Mouse (Mus musculus): ENCODE data around the gene Hist1h3d. TPM values are rescaled to one million over a fixed set of nuclear protein-coding genes. Genes with fewer than 3 reads are reported as not detected.
"Not testable (repeated sequence)": the region's sequence is repeated elsewhere in the genome, so short reads cannot be mapped to it uniquely, and the experiment has no call there.

Hist1h3d gene
- polyA plus RNA-seq, 1 experiment from 2014 or later: 7.2 TPM

DNA sequence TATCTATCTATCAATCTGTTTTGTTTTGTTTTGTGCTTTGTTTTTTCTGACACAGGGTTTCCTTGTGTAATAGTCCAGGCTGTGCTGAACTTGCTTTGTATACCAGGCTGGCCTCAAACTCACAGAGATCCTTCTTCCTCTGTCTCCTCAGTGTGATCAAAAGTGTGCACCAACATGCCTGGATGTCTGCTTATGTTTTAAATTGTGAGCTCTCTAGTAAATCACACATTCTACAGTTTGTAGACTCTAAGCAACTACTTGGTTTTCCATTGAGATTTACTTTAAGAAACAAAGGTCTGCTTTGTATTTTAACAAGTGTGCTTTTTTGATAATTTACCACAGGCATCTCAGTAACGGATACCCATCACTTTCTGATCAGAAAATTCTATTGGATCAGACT, 2.3 kb downstream of the Hist1h3d start:
- ATAC-seq (ENCODE audit: low FRiP score): no peak

GRCm38 (mm10) chr13:23581408-23582218, 6.0 kb downstream of the Hist1h3d start, which contains the start of gene Hist1h4d:
Gene Hist1h4d (plus strand): TSS chr13:23581598.
- H3K4me3 ChIP-seq (ENCODE audit: low read depth, low read length): peak within 1 kb of the TSS; percentile 44
- peak; percentile 90 for ATAC-seq (ENCODE audit: low FRiP score)
- peak within 1 kb of the TSS; percentile 63 for H3K9ac ChIP-seq (ENCODE audit: low read depth, low read length)
- H3K9me3 ChIP-seq (ENCODE audit: control insufficient read depth, low read length): no peaks in the 10 kb centered on the region
- DNase-seq (ENCODE audit: low spot score): peak; percentile 99
- under 1% methylated on average over 43 of the region's 43 CpGs for WGBS
- H3K4me1 ChIP-seq (replicated peaks; ENCODE audit: control insufficient read depth, insufficient read depth, low read length): peaks cover 3% of the 10 kb centered on the region; the same call in 1 of the 2 replicates
- H3K4me2 ChIP-seq (replicated peaks; ENCODE audit: low read depth, low read length): peak within 1 kb of the TSS; percentile 83
- no peaks in the 10 kb centered on the region for H3K36me3 ChIP-seq (ENCODE audit: control insufficient read depth, insufficient read depth, low read length)
- H3K27me3 ChIP-seq (ENCODE audit: control insufficient read depth, insufficient read depth, low read length): no peaks in the 10 kb centered on the region
- H3K27ac ChIP-seq (ENCODE audit: low read depth, low read length): peak within 1 kb of the TSS; percentile 88

More for the DNA sequence above, 2.3 kb downstream of the Hist1h3d start:
- H3K27me3 ChIP-seq (ENCODE audit: control insufficient read depth, insufficient read depth, low read length): no peaks in the 10 kb centered on the region
- H3K4me3 ChIP-seq (ENCODE audit: low read depth, low read length): no peak overlapping the region
- 87% methylated on average over 1 of the region's 1 CpGs for WGBS
- 0 out of 2 replicates have a peak overlapping the region, but pooled peaks have one; percentile 24 for H3K27ac ChIP-seq (ENCODE audit: low read depth, low read length)
- peaks cover 2% of the 10 kb centered on the region; the same call in 1 of the 2 replicates for H3K4me1 ChIP-seq (replicated peaks; ENCODE audit: control insufficient read depth, insufficient read depth, low read length)
- no peak overlapping the region for H3K4me2 ChIP-seq (replicated peaks; ENCODE audit: low read depth, low read length)
- no peaks in the 10 kb centered on the region for H3K9me3 ChIP-seq (ENCODE audit: control insufficient read depth, low read length)
- H3K9ac ChIP-seq (ENCODE audit: low read depth, low read length): no peak overlapping the region
- no peaks in the 10 kb centered on the region for H3K36me3 ChIP-seq (ENCODE audit: control insufficient read depth, insufficient read depth, low read length)
- no peak for DNase-seq (ENCODE audit: low spot score)

GRCm38 (mm10) chr13:23582219-23583056, 6.9 kb downstream of the Hist1h3d start:
- peaks cover 3% of the 10 kb centered on the region; the same call in 1 of the 2 replicates for H3K4me1 ChIP-seq (replicated peaks; ENCODE audit: control insufficient read depth, insufficient read depth, low read length)
- H3K9me3 ChIP-seq (ENCODE audit: control insufficient read depth, low read length): no peaks in the 10 kb centered on the region
- H3K4me3 ChIP-seq (ENCODE audit: low read depth, low read length): peak overlapping the region; percentile 44
- H3K4me2 ChIP-seq (replicated peaks; ENCODE audit: low read depth, low read length): peak overlapping the region; percentile 83
- WGBS: 5% methylated on average over 6 of the region's 6 CpGs
- H3K36me3 ChIP-seq (ENCODE audit: control insufficient read depth, insufficient read depth, low read length): no peaks in the 10 kb centered on the region
- peak overlapping the region; percentile 63 for H3K9ac ChIP-seq (ENCODE audit: low read depth, low read length)
- no peaks in the 10 kb centered on the region for H3K27me3 ChIP-seq (ENCODE audit: control insufficient read depth, insufficient read depth, low read length)
- ATAC-seq (ENCODE audit: low FRiP score): no peak
- peak; percentile 49 for DNase-seq (ENCODE audit: low spot score)
- H3K27ac ChIP-seq (ENCODE audit: low read depth, low read length): peak overlapping the region; percentile 88

DNA sequence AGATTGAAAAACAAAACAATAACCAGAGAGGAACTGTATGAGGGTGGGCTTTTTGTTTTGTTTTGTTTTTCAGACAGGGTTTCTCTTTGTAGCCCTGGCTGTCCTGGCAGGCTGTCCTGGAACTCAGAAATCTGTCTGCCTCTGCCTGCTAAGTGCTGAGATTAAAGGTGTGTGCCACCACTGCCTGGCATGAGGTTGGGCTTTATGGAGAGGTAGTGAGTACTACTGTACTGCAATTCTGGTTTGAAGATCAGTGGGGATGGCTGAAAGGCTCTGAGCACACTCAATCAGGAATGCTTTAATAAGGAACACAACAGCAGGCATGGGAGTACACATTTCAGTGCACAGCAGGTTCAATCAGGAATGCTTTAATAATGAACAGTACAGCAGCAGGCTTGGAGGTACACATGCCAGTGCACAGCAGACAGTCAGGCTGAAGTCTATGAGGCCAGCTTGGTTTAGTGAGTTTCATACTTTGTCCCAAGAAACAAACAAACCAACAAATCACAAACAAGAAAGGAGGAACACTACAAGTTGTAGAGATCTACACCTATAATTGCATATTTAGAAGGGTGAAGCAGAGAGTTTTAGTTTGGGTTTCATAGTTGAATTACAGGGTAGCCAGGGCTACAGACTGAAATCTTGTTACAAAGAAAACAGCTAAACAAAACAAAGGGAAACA, 8.0 kb downstream of the Hist1h3d start:
- Histone ChIP-seq H3K4me1 (replicated peaks; ENCODE audit: control insufficient read depth, insufficient read depth, low read length) (peaks cover 3% of the 10 kb centered on the region; the same call in 1 of the 2 replicates), H3K27me3 (ENCODE audit: control insufficient read depth, insufficient read depth, low read length) (no peaks in the 10 kb centered on the region), H3K9ac (ENCODE audit: low read depth, low read length) (no peak overlapping the region), H3K4me3 (ENCODE audit: low read depth, low read length) (no peak overlapping the region), H3K4me2 (replicated peaks; ENCODE audit: low read depth, low read length) (no peak overlapping the region), H3K27ac (ENCODE audit: low read depth, low read length) (peak overlapping the region; percentile 75), H3K9me3 (ENCODE audit: control insufficient read depth, low read length) (no peaks in the 10 kb centered on the region), H3K36me3 (ENCODE audit: control insufficient read depth, insufficient read depth, low read length) (no peaks in the 10 kb centered on the region)
- DNase-seq (ENCODE audit: low spot score) (no peak), ATAC-seq (ENCODE audit: low FRiP score) (no peak)

DNA sequence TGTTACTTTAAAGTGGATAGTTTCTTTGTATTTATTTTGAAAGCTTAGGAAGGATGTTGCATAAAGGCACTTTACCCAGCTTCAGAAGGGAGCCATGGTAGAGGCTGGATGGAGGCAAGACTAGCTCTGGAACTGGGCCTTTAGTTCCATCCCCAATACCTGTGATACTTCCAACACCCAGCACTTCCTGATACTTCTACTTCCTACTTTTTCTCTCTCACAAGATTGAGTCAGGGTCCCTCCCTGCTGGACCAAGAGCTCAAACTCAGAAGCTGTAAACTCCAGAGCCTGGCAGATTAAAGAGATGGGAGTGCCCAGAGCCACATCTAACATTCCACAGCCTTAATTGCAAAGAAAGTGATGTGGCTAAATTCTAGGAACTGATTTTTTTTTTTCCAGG, 8.8 kb downstream of the Hist1h3d start:
- H3K4me1 ChIP-seq (replicated peaks; ENCODE audit: control insufficient read depth, insufficient read depth, low read length): peaks cover 3% of the 10 kb centered on the region; the same call in 1 of the 2 replicates
- H3K9me3 ChIP-seq (ENCODE audit: control insufficient read depth, low read length): no peaks in the 10 kb centered on the region
- H3K4me2 ChIP-seq (replicated peaks; ENCODE audit: low read depth, low read length): peak overlapping the region; percentile 70
- peak overlapping the region; percentile 96 for H3K27ac ChIP-seq (ENCODE audit: low read depth, low read length)
- no peaks in the 10 kb centered on the region for H3K36me3 ChIP-seq (ENCODE audit: control insufficient read depth, insufficient read depth, low read length)
- no peaks in the 10 kb centered on the region for H3K27me3 ChIP-seq (ENCODE audit: control insufficient read depth, insufficient read depth, low read length)
- H3K9ac ChIP-seq (ENCODE audit: low read depth, low read length): peak overlapping the region; percentile 84
- DNase-seq (ENCODE audit: low spot score) (no peak), ATAC-seq (ENCODE audit: low FRiP score) (no peak)
- peak overlapping the region; percentile 42; the same call in 1 of the 2 replicates for H3K4me3 ChIP-seq (ENCODE audit: low read depth, low read length)

DNA sequence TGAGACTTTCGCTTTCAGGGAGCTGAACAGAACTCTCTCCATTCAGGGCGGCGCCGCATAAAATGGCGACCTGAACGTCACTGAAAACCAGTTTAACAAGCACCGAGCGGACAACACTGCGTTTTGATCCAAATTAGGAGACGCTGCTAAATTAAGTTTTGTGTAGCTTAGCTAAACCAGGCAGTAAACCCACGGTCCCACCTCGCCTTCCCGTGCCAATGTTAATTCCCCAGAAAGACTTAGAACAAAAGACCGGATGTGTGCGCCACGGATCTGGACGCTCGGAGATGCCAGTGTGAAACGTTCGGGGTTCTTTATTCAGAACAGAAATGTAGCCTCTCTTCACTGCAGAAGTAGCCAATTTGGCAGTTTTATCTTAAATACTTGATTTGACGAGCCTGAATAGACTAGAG, 9.5 kb downstream of the Hist1h3d start:
- H3K9ac ChIP-seq (ENCODE audit: low read depth, low read length): peak overlapping the region; percentile 84
- no peaks in the 10 kb centered on the region for H3K36me3 ChIP-seq (ENCODE audit: control insufficient read depth, insufficient read depth, low read length)
- WGBS: under 1% methylated on average over 21 of the region's 21 CpGs
- H3K27ac ChIP-seq (ENCODE audit: low read depth, low read length): peak overlapping the region; percentile 96
- peak overlapping the region; percentile 70 for H3K4me2 ChIP-seq (replicated peaks; ENCODE audit: low read depth, low read length)
- H3K27me3 ChIP-seq (ENCODE audit: control insufficient read depth, insufficient read depth, low read length): no peaks in the 10 kb centered on the region
- H3K4me3 ChIP-seq (ENCODE audit: low read depth, low read length): peak overlapping the region; percentile 42
- DNase-seq (ENCODE audit: low spot score): peak; percentile 80
- 0 out of 2 replicates have a peak, but pooled peaks have one; percentile 7 for ATAC-seq (ENCODE audit: low FRiP score)
- H3K4me1 ChIP-seq (replicated peaks; ENCODE audit: control insufficient read depth, insufficient read depth, low read length): peaks cover 3% of the 10 kb centered on the region; the same call in 1 of the 2 replicates
- no peaks in the 10 kb centered on the region for H3K9me3 ChIP-seq (ENCODE audit: control insufficient read depth, low read length)

- peak overlapping the region; percentile 84 for H3K9ac ChIP-seq (ENCODE audit: low read depth, low read length)
- DNase-seq (ENCODE audit: low spot score) (peak; percentile 87), ATAC-seq (ENCODE audit: low FRiP score) (peak; percentile 91)
- H3K4me1 ChIP-seq (replicated peaks; ENCODE audit: control insufficient read depth, insufficient read depth, low read length); H3K9me3 ChIP-seq (ENCODE audit: control insufficient read depth, low read length); H3K36me3 ChIP-seq (ENCODE audit: control insufficient read depth, insufficient read depth, low read length); H3K27me3 ChIP-seq (ENCODE audit: control insufficient read depth, insufficient read depth, low read length): not testable (repeated sequence)
- under 1% methylated on average over 20 of the region's 36 CpGs for WGBS
- H3K4me3 ChIP-seq (ENCODE audit: low read depth, low read length): peak overlapping the region; percentile 42
- peak overlapping the region; percentile 96 for H3K27ac ChIP-seq (ENCODE audit: low read depth, low read length)
- H3K4me2 ChIP-seq (replicated peaks; ENCODE audit: low read depth, low read length): peak overlapping the region; percentile 70
Observed at GRCm38 (mm10) chr13:23585442-23586098, 10.0 kb downstream of the Hist1h3d start.

Measured in hindbrain, embryonic 11.5 days (tissue).